In genomic region chr12:86079202-86079667, GRCm38 (mm10) we compare ENCODE assay signal across 8 mouse cellular contexts. TPM values are rescaled to one million over a fixed set of nuclear protein-coding genes. Genes with fewer than 3 reads are reported as not detected.
DNase-seq lines count a peak whose midpoint lies in the region.

No protein-coding gene starts in this region.

- DNase-seq in ZHBTc4 (ENCODE audit: low read depth, low spot score), result peak; percentile 91
- peak; percentile 90 to 95 for DNase-seq in cerebellum, postnatal 4 days (ENCODE audit: low spot score in 2 of 2)
- DNase-seq in gastrocnemius, postnatal 10 days, result peak; percentile 94
- DNase-seq in induced T-regulatory cell, adult 2 months (ENCODE audit: low read depth), result peak; percentile 90
- DNase-seq in left cerebral cortex, adult 8-10 months (ENCODE audit: low spot score in 2 of 2), result peak; percentile 82 to 95
- DNase-seq in right cerebral cortex, adult 2 months (ENCODE audit: low spot score in 2 of 2), result peak; percentile 94 to 96
- peak; percentile 92 for DNase-seq in urinary bladder, postnatal 14 days (ENCODE audit: low spot score)

- H3K4me1 ChIP-seq in megakaryocyte, embryonic 14.5 days, result peaks cover 26% of the 10 kb centered on the region

- peak overlapping the region; percentile 92 for H3K4me3 ChIP-seq in megakaryocyte, embryonic 14.5 days (replicated peaks)

- no peaks in the 10 kb centered on the region for H3K36me3 ChIP-seq in megakaryocyte, embryonic 14.5 days (replicated peaks; ENCODE audit: low read length)

- H3K27me3 ChIP-seq in megakaryocyte, embryonic 14.5 days (replicated peaks), result peaks cover 82% of the 10 kb centered on the region

- no peaks in the 10 kb centered on the region for H3K9me3 ChIP-seq in megakaryocyte, embryonic 14.5 days

RNA-seq across cellular contexts. Expression of gene Tgfb3, which starts 0.4 kb away (rescaled TPM):
- 10 to 100 TPM; 41.4 to 46.1 TPM for total RNA-seq in gastrocnemius, postnatal 10 days (2021)
- total RNA-seq in left cerebral cortex, adult 8-10 months (2022), result 10 to 100 TPM; 13.9 to 14.8 (median 14.2) TPM
- polyA plus RNA-seq in megakaryocyte, embryonic 14.5 days (2012; ENCODE audit: insufficient read depth, low replicate concordance), result 0.38 TPM in 1 of 2 replicates, not detected in the other

RNA-seq across cellular contexts. Expression of gene Ift43, which starts 3.1 kb away (rescaled TPM):
- 10 to 100 TPM; 12.2 to 19.2 TPM for total RNA-seq in gastrocnemius, postnatal 10 days (2021)
- total RNA-seq in left cerebral cortex, adult 8-10 months (2022), result 10 to 100 TPM; 13.8 to 16.1 (median 15.1) TPM
- 4.1 TPM in 1 of 2 replicates, not detected in the other for polyA plus RNA-seq in megakaryocyte, embryonic 14.5 days (2012; ENCODE audit: insufficient read depth, low replicate concordance)

Comparison
In these comparisons a context has a peak if more than half of its experiments do, and no peak if none do; other contexts are left out.
1. Peak in every context shown above with its lines: DNase-seq and H3K4me3 ChIP-seq.